Mouse (Mus musculus): Measurements from ENCODE around the gene Mogat2. TPM values are rescaled to one million over a fixed set of nuclear protein-coding genes. Genes with fewer than 3 reads are reported as not detected.

The Mogat2 gene
- polyA plus RNA-seq, 1 experiment from 2014 or later, result 33.9 TPM

- no peak overlapping the region for H3K9ac ChIP-seq
- peaks cover 11% of the 10 kb centered on the region for H3K4me1 ChIP-seq
- H3K27me3 ChIP-seq (replicated peaks), result peaks cover 62% of the 10 kb centered on the region
- no peaks in the 10 kb centered on the region for H3K36me3 ChIP-seq
- WGBS (ENCODE audit: insufficient replicate concordance), result 17% methylated on average over 4 of the region's 4 CpGs
- no peak for ATAC-seq
- no peaks in the 10 kb centered on the region for H3K9me3 ChIP-seq (replicated peaks)
- no peak overlapping the region for H3K27ac ChIP-seq
- H3K4me3 ChIP-seq, result no peak overlapping the region
- H3K4me2 ChIP-seq, result no peak overlapping the region
Observed at GRCm38 (mm10) chr7:99263509-99263908, 25.1 kb upstream of the Mogat2 start.

- ATAC-seq, result no peak
- H3K9me3 ChIP-seq (replicated peaks), result no peaks in the 10 kb centered on the region
- H3K4me3 ChIP-seq, result no peak overlapping the region
- no peak overlapping the region for H3K4me2 ChIP-seq
- no peaks in the 10 kb centered on the region for H3K4me1 ChIP-seq
- H3K27me3 ChIP-seq (replicated peaks), result peaks cover 49% of the 10 kb centered on the region
- no peak overlapping the region for H3K27ac ChIP-seq
- no peak overlapping the region for H3K9ac ChIP-seq
- 35% methylated on average over 3 of the region's 3 CpGs for WGBS (ENCODE audit: insufficient replicate concordance)
- no peaks in the 10 kb centered on the region for H3K36me3 ChIP-seq
Observed at GRCm38 (mm10) chr7:99261900-99262299, 23.5 kb upstream of the Mogat2 start.

- no peak overlapping the region for H3K9ac ChIP-seq
- no peaks in the 10 kb centered on the region for H3K9me3 ChIP-seq (replicated peaks)
- H3K27me3 ChIP-seq (replicated peaks), result peaks cover 24% of the 10 kb centered on the region
- no peaks in the 10 kb centered on the region for H3K4me1 ChIP-seq
- 68% methylated on average over 7 of the region's 7 CpGs for WGBS (ENCODE audit: insufficient replicate concordance)
- no peak overlapping the region for H3K4me3 ChIP-seq
- no peak overlapping the region for H3K27ac ChIP-seq
- no peaks in the 10 kb centered on the region for H3K36me3 ChIP-seq
- H3K4me2 ChIP-seq, result no peak overlapping the region
- ATAC-seq, result no peak
Observed at GRCm38 (mm10) chr7:99255006-99255405, 16.6 kb upstream of the Mogat2 start.

- 23% methylated on average over 9 of the region's 9 CpGs for WGBS (ENCODE audit: insufficient replicate concordance)
- Histone ChIP-seq H3K9ac (no peak overlapping the region), H3K36me3 (no peaks in the 10 kb centered on the region), H3K9me3 (replicated peaks) (no peaks in the 10 kb centered on the region), H3K27ac (no peak overlapping the region), H3K4me1 (no peaks in the 10 kb centered on the region), H3K4me3 (no peak overlapping the region), H3K4me2 (no peak overlapping the region), H3K27me3 (replicated peaks) (peaks cover 57% of the 10 kb centered on the region)
- ATAC-seq, result no peak
Observed at GRCm38 (mm10) chr7:99250386-99250785, 12.0 kb upstream of the Mogat2 start.

GRCm38 (mm10) chr7:99249582-99249911 is 11.1 kb upstream of the Mogat2 start:
- peak overlapping the region; percentile 39; the same call in 1 of the 2 replicates for H3K4me3 ChIP-seq
- H3K27me3 ChIP-seq (replicated peaks), result peaks cover 59% of the 10 kb centered on the region
- no peaks in the 10 kb centered on the region for H3K9me3 ChIP-seq (replicated peaks)
- H3K4me2 ChIP-seq, result peak overlapping the region; percentile 58
- no peak overlapping the region for H3K27ac ChIP-seq
- no peak for ATAC-seq
- WGBS (ENCODE audit: insufficient replicate concordance), result 2% methylated on average over 10 of the region's 10 CpGs
- no peaks in the 10 kb centered on the region for H3K4me1 ChIP-seq
- H3K9ac ChIP-seq, result no peak overlapping the region
- no peaks in the 10 kb centered on the region for H3K36me3 ChIP-seq

GRCm38 (mm10) chr7:99248906-99249581 is 10.6 kb upstream of the Mogat2 start:
- WGBS (ENCODE audit: insufficient replicate concordance), result 2% methylated on average over 44 of the region's 44 CpGs
- Histone ChIP-seq H3K9me3 (replicated peaks) (no peaks in the 10 kb centered on the region), H3K4me2 (peak overlapping the region; percentile 58), H3K4me3 (peak overlapping the region; percentile 39), H3K27ac (no peak overlapping the region), H3K4me1 (no peaks in the 10 kb centered on the region), H3K27me3 (replicated peaks) (peaks cover 59% of the 10 kb centered on the region), H3K36me3 (no peaks in the 10 kb centered on the region), H3K9ac (no peak overlapping the region)
- ATAC-seq, result no peak

- WGBS (ENCODE audit: insufficient replicate concordance), result 35% methylated on average over 5 of the region's 5 CpGs
- Histone ChIP-seq H3K4me3 (no peak overlapping the region), H3K27ac (no peak overlapping the region), H3K4me1 (no peaks in the 10 kb centered on the region), H3K27me3 (replicated peaks) (peaks cover 59% of the 10 kb centered on the region), H3K4me2 (no peak overlapping the region), H3K9me3 (replicated peaks) (no peaks in the 10 kb centered on the region), H3K36me3 (no peaks in the 10 kb centered on the region), H3K9ac (no peak overlapping the region)
- no peak for ATAC-seq
Observed at GRCm38 (mm10) chr7:99248157-99248742, 9.8 kb upstream of the Mogat2 start.

- ATAC-seq, result peak; percentile 72
- Histone ChIP-seq H3K4me2 (no peak overlapping the region), H3K4me3 (no peak overlapping the region), H3K27me3 (replicated peaks) (peaks cover 42% of the 10 kb centered on the region), H3K9ac (no peak overlapping the region), H3K4me1 (peaks cover 19% of the 10 kb centered on the region), H3K36me3 (no peaks in the 10 kb centered on the region), H3K27ac (no peak overlapping the region), H3K9me3 (replicated peaks) (no peaks in the 10 kb centered on the region)
- 84% methylated on average over 11 of the region's 11 CpGs for WGBS (ENCODE audit: insufficient replicate concordance)
Observed at GRCm38 (mm10) chr7:99242097-99242496, 3.7 kb upstream of the Mogat2 start.

GRCm38 (mm10) chr7:99236888-99237660 is 1.3 kb downstream of the Mogat2 start:
- no peak overlapping the region for H3K9ac ChIP-seq
- ATAC-seq, result no peak
- H3K4me2 ChIP-seq, result peak overlapping the region; percentile 59
- H3K36me3 ChIP-seq, result 0 out of 2 replicates have a peak, but pooled peaks cover 4% of the 10 kb centered on the region
- no peak overlapping the region for H3K27ac ChIP-seq
- peak overlapping the region; percentile 41 for H3K4me3 ChIP-seq
- no peaks in the 10 kb centered on the region for H3K9me3 ChIP-seq (replicated peaks)
- H3K4me1 ChIP-seq, result peaks cover 24% of the 10 kb centered on the region
- H3K27me3 ChIP-seq (replicated peaks), result peaks cover 30% of the 10 kb centered on the region
- 39% methylated on average over 8 of the region's 8 CpGs for WGBS (ENCODE audit: insufficient replicate concordance)

GRCm38 (mm10) chr7:99235657-99236056 is 2.8 kb downstream of the Mogat2 start:
- Histone ChIP-seq H3K4me3 (no peak overlapping the region), H3K9me3 (replicated peaks) (no peaks in the 10 kb centered on the region), H3K9ac (no peak overlapping the region), H3K27me3 (replicated peaks) (peaks cover 30% of the 10 kb centered on the region), H3K4me2 (no peak overlapping the region), H3K27ac (no peak overlapping the region), H3K4me1 (peaks cover 20% of the 10 kb centered on the region), H3K36me3 (0 out of 2 replicates have a peak, but pooled peaks cover 5% of the 10 kb centered on the region)
- no peak for ATAC-seq
- WGBS (ENCODE audit: insufficient replicate concordance), result 51% methylated on average over 2 of the region's 2 CpGs

- Histone ChIP-seq H3K4me1 (peaks cover 20% of the 10 kb centered on the region), H3K27me3 (replicated peaks) (peaks cover 28% of the 10 kb centered on the region), H3K4me3 (no peak overlapping the region), H3K9ac (no peak overlapping the region), H3K27ac (no peak overlapping the region), H3K4me2 (no peak overlapping the region), H3K9me3 (replicated peaks) (no peaks in the 10 kb centered on the region), H3K36me3 (0 out of 2 replicates have a peak, but pooled peaks cover 5% of the 10 kb centered on the region)
- ATAC-seq, result no peak
- 14% methylated on average over 2 of the region's 2 CpGs for WGBS (ENCODE audit: insufficient replicate concordance)
Observed at GRCm38 (mm10) chr7:99234916-99235315, 3.5 kb downstream of the Mogat2 start.

GRCm38 (mm10) chr7:99232571-99232970 is 5.8 kb downstream of the Mogat2 start:
- H3K27me3 ChIP-seq (replicated peaks), result peaks cover 7% of the 10 kb centered on the region
- no peak for ATAC-seq
- 0 out of 2 replicates have a peak, but pooled peaks cover 5% of the 10 kb centered on the region for H3K36me3 ChIP-seq
- H3K9ac ChIP-seq, result no peak overlapping the region
- no peak overlapping the region for H3K4me3 ChIP-seq
- H3K4me1 ChIP-seq, result peaks cover 20% of the 10 kb centered on the region
- H3K9me3 ChIP-seq (replicated peaks), result no peaks in the 10 kb centered on the region
- 64% methylated on average over 6 of the region's 6 CpGs for WGBS (ENCODE audit: insufficient replicate concordance)
- H3K27ac ChIP-seq, result no peak overlapping the region
- no peak overlapping the region for H3K4me2 ChIP-seq

Measured in liver, embryonic 12.5 days (tissue).